ENCODE assay signal across 32 mouse cellular contexts in the genomic region with DNA sequence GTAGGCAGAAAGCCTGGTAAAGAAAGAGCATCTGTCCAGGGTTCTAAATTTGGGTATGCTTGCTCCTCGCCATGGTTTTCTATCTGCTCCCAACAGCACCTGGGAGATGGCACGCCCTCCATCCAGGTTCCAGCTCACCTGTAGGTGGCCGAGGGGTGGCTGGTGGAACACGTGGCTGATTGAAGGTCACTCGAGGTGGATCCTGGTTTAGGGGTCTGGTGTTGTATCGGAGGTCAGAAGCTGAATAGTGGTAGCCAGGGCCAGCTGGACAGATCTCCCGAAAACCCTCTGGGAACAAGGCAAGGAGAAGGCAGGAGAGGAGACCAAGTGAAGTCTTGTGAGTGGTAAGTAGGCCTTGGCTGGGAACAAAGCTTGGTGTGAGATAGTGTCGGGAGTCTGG. TPM values are rescaled to one million over a fixed set of nuclear protein-coding genes. Genes with fewer than 3 reads are reported as not detected.
"Had no signal": no experiment of that assay in that cellular context is flagged by ENCODE, and none has a peak within 500 bp of the region (broad histone marks: within the 10 kb centered on the region; RNA-seq: fewer than 3 reads in every experiment).

No protein-coding gene starts in this region.

- H3K9ac ChIP-seq: heart, embryonic 13.5 days; heart, embryonic 15.5 days; hindbrain, embryonic 12.5 days; hindbrain, embryonic 14.5 days; intestine, embryonic 15.5 days; kidney, embryonic 15.5 days; limb, embryonic 13.5 days; limb, embryonic 15.5 days; liver, embryonic 12.5 days; liver, embryonic 14.5 days had no signal

- H3K27ac ChIP-seq: heart, embryonic 13.5 days; heart, embryonic 15.5 days; hindbrain, embryonic 10.5 days; hindbrain, embryonic 12.5 days; hindbrain, embryonic 14.5 days; intestine, embryonic 15.5 days; kidney, embryonic 15.5 days; kidney, postnatal 0 days; limb, embryonic 13.5 days; limb, embryonic 15.5 days; liver, embryonic 12.5 days; liver, embryonic 14.5 days had no signal

- H3K36me3 ChIP-seq: heart, embryonic 15.5 days; hindbrain, embryonic 10.5 days; hindbrain, embryonic 12.5 days; kidney, embryonic 15.5 days; liver, embryonic 12.5 days had no signal

- H3K9me3 ChIP-seq: heart, embryonic 13.5 days; heart, embryonic 15.5 days; hindbrain, embryonic 10.5 days; hindbrain, embryonic 12.5 days; intestine, embryonic 15.5 days; kidney, embryonic 15.5 days; limb, embryonic 13.5 days; limb, embryonic 15.5 days; liver, embryonic 12.5 days had no signal

- H3K4me3 ChIP-seq: heart, adult 2 months; heart, embryonic 13.5 days; heart, embryonic 15.5 days; hindbrain, embryonic 10.5 days; hindbrain, embryonic 12.5 days; intestine, embryonic 15.5 days; kidney, embryonic 15.5 days; limb, embryonic 13.5 days; limb, embryonic 15.5 days; liver, embryonic 12.5 days had no signal

- DNase-seq: gastrocnemius, postnatal 25 days; heart, postnatal 14 days; heart, postnatal 36 days; kidney, adult 11 months; kidney, adult 9 months; kidney, postnatal 14 days; layer of hippocampus, adult 9-11 months; layer of hippocampus, postnatal 36 days; left cerebral cortex, postnatal 4 days had no signal

RNA-seq across cellular contexts. Expression of gene Ltbp4, which starts 10.0 kb away (rescaled TPM):
- total RNA-seq: granulocyte monocyte progenitor cell, adult 5-6 weeks had no signal

RNA-seq across cellular contexts. Expression of gene Gm20479, which starts 29.7 kb away (rescaled TPM):
- total RNA-seq: gastrocnemius, postnatal 25 days; gastrocnemius, postnatal 4 days; heart, postnatal 36 days; layer of hippocampus, adult 18-20 months; layer of hippocampus, adult 8-10 months; layer of hippocampus, postnatal 14 days; layer of hippocampus, postnatal 36 days; left cerebral cortex, adult 18-20 months; left cerebral cortex, adult 8-10 months; left cerebral cortex, postnatal 10 days; left cerebral cortex, postnatal 25 days; left cerebral cortex, postnatal 4 days; liver, adult 2 months had no signal
